Mouse (Mus musculus) hindbrain, embryonic 10.5 days (tissue): ENCODE data around the gene Epas1. TPM values are rescaled to one million over a fixed set of nuclear protein-coding genes. Genes with fewer than 3 reads are reported as not detected.

Source experiments
- DNase-seq: peaks from one replicate; pipeline ENCODE4 v3.0.0-alpha.2; 2017; ENCODE audit warnings: low spot score
- H3K27ac ChIP-seq: fragments of 300-500 bp; sonication (generic); 2 replicates; pipeline ENCODE4 v1.5.1; 2016; ENCODE audit warnings: mild to moderate bottlenecking, moderate library complexity
- H3K27me3 ChIP-seq: fragments of 300-500 bp; sonication (generic); 2 replicates; pipeline ENCODE4 v1.6.1; 2016; ENCODE audit warnings: mild to moderate bottlenecking; ENCODE audit not compliant: poor library complexity, insufficient read depth, severe bottlenecking
- H3K36me3 ChIP-seq: fragments of 300-500 bp; sonication (generic); 2 replicates; pipeline ENCODE4 v1.6.1; 2016; ENCODE audit warnings: mild to moderate bottlenecking, moderate library complexity
- H3K4me1 ChIP-seq: fragments of 300-500 bp; sonication (generic); replicated peaks from 2 replicates; pipeline ENCODE4 v1.6.1; 2016; ENCODE audit warnings: mild to moderate bottlenecking
- H3K4me3 ChIP-seq: fragments of 300-500 bp; sonication (generic); 2 replicates; pipeline ENCODE4 v1.5.1; 2016; ENCODE audit warnings: mild to moderate bottlenecking, moderate library complexity
- H3K9me3 ChIP-seq: fragments of 300-500 bp; sonication (generic); 2 replicates; pipeline ENCODE4 v1.6.1; 2016; ENCODE audit warnings: mild to moderate bottlenecking, moderate library complexity
- WGBS: fragments of 180-500 bp; shearing (Covaris S2); methylation state at CpG from one replicate; pipeline ENCODE4 v1.1.7; 2016; 5-methylcytosine and 5-hydroxymethylcytosine counted together
- polyA plus RNA-seq: library from polyadenylated mRNA; unstranded; fragments of >200 nt; fragmentation: Nextera tagmentation; extraction: Ambion mirVana; gene quantifications from 2 replicates; pipeline ENCODE4 v1.2.1, GENCODE M21; 2016

Gene Epas1
- polyA plus RNA-seq, 1 experiment from 2014 or later: 2.9 TPM

DNA sequence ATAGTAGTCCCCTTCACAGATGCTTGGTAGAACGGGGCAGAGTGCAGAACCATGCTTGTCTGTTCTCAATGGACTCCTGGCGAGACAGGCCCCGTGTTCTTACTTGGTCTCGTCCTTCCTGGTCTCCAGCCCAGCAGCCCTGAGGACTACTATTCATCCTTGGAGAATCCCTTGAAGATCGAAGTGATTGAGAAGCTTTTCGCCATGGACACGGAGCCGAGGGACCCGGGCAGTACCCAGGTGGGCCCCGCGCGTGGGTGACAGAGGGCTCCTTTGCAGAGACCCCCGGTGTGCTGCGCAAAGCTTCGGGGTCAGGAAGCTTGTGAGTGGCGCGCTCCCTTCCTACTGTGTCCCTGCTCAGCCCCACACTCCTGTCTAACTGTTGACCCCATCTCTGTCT is 72.9 kb downstream of the Epas1 start:
- 90% methylated on average over 17 of the region's 17 CpGs for WGBS
- no peak overlapping the region for H3K27ac ChIP-seq

DNA sequence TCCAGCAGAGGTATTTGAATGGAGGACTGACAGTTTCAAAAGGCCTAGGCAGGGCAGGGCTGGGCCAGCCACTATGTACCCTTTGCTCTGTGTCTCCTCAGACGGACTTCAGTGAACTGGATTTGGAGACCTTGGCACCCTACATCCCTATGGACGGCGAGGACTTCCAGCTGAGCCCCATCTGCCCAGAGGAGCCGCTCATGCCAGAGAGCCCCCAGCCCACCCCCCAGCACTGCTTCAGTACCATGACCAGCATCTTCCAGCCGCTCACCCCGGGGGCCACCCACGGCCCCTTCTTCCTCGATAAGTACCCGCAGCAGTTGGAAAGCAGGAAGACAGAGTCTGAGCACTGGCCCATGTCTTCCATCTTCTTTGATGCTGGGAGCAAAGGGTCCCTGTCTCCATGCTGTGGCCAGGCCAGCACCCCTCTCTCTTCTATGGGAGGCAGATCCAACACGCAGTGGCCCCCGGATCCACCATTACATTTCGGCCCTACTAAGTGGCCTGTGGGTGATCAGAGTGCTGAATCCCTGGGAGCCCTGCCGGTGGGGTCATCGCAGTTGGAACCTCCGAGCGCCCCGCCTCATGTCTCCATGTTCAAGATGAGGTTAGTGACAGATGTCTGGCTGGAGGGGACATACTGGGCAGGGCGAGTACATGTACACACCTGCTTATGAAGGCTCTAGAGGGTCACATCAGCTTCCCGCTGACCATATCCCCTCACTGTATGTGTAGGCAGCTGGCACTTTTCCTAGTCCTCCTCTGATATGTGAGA is 74.1 kb downstream of the Epas1 start:
- Histone ChIP-seq H3K36me3 (no peaks in the 10 kb centered on the region), H3K9me3 (no peaks in the 10 kb centered on the region), H3K27ac (no peak overlapping the region), H3K27me3 (0 out of 2 replicates have a peak, but pooled peaks cover 2% of the 10 kb centered on the region), H3K4me1 (no peaks in the 10 kb centered on the region), H3K4me3 (no peak overlapping the region)
- 92% methylated on average over 19 of the region's 19 CpGs for WGBS
- no peak for DNase-seq

More for the DNA sequence above, 72.9 kb downstream of the Epas1 start:
- 0 out of 2 replicates have a peak, but pooled peaks cover 2% of the 10 kb centered on the region for H3K27me3 ChIP-seq
- H3K4me1 ChIP-seq: no peaks in the 10 kb centered on the region
- H3K4me3 ChIP-seq: no peak overlapping the region
- no peaks in the 10 kb centered on the region for H3K9me3 ChIP-seq
- H3K36me3 ChIP-seq: no peaks in the 10 kb centered on the region
- no peak for DNase-seq

DNA sequence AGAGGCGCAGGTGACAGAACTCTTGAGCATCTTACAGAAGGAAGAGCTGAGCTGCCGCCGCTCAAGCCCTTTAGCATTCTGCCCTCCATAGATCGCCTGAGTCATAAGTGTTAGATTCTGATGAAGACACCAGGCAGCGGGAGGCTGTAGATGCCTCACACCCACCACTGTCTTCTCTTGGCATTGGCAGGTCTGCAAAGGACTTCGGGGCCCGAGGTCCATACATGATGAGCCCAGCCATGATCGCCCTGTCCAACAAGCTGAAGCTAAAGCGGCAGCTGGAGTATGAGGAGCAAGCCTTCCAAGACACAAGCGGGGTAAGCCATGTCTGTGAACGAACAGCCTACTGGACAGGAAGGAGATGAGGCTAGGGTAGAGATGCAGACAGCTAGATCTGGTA is 75.0 kb downstream of the Epas1 start:
- no peaks in the 10 kb centered on the region for H3K4me1 ChIP-seq
- no peaks in the 10 kb centered on the region for H3K36me3 ChIP-seq
- WGBS: 96% methylated on average over 11 of the region's 11 CpGs
- H3K4me3 ChIP-seq: no peak overlapping the region
- DNase-seq: no peak
- H3K27me3 ChIP-seq: 0 out of 2 replicates have a peak, but pooled peaks cover 2% of the 10 kb centered on the region
- H3K9me3 ChIP-seq: no peaks in the 10 kb centered on the region
- no peak overlapping the region for H3K27ac ChIP-seq

DNA sequence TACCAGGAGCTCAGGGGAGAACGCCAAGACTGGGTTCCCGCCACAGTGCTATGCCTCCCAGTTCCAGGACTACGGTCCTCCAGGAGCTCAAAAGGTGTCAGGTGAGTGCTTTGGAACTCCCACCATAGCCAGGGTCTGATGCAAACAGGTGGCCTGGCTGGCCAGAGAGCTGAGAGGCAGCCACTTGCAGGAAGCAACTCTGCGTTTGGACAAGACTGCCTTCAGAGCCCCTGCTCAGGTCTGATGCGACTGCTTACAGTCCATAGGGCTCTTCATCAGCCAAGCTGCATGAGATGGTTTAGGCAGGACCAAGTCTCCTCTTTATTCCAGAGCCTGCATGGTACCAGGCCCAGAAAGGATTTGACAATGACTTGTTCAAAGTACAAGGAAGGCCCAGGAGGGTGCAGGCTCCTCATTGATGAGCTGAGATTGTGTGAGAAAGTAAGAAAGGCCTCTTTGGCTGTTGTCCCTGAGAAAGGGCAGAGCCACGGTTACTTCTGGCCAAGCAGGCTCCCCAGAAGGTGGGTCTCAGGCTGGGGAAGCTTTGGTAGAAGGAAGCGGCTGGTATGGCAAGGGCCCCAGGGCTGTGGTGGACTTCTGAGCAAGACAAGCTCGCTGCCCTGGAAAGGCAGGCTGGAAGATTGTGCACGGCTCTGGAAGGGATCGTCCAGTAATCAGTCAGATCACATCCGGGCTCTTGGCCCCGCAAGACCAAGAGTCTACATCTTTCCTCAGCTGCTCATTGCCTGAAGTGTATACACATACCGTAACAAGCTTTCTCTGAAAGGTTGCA is 76.1 kb downstream of the Epas1 start:
- H3K9me3 ChIP-seq: no peaks in the 10 kb centered on the region
- H3K27me3 ChIP-seq: 0 out of 2 replicates have a peak, but pooled peaks cover 2% of the 10 kb centered on the region
- no peak overlapping the region for H3K27ac ChIP-seq
- H3K4me1 ChIP-seq: no peaks in the 10 kb centered on the region
- H3K4me3 ChIP-seq: no peak overlapping the region
- DNase-seq: no peak
- WGBS: 89% methylated on average over 13 of the region's 13 CpGs
- H3K36me3 ChIP-seq: no peaks in the 10 kb centered on the region

DNA sequence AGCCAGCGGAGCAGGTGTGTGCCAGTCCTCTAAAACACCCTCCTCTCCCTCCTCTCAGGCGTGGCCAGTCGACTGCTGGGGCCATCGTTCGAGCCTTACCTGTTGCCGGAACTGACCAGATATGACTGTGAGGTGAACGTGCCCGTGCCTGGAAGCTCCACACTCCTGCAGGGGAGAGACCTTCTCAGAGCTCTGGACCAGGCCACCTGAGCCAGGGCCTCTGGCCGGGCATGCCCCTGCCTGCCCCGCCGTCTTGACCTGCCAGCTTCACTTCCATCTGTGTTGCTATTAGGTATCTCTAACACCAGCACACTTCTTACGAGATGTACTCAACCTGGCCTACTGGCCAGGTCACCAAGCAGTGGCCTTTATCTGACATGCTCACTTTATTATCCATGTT is 77.4 kb downstream of the Epas1 start:
- no peaks in the 10 kb centered on the region for H3K4me1 ChIP-seq
- H3K9me3 ChIP-seq: no peaks in the 10 kb centered on the region
- DNase-seq: no peak
- 92% methylated on average over 12 of the region's 12 CpGs for WGBS
- 0 out of 2 replicates have a peak, but pooled peaks cover 2% of the 10 kb centered on the region for H3K27me3 ChIP-seq
- H3K27ac ChIP-seq: no peak overlapping the region
- H3K4me3 ChIP-seq: no peak overlapping the region
- H3K36me3 ChIP-seq: no peaks in the 10 kb centered on the region

DNA sequence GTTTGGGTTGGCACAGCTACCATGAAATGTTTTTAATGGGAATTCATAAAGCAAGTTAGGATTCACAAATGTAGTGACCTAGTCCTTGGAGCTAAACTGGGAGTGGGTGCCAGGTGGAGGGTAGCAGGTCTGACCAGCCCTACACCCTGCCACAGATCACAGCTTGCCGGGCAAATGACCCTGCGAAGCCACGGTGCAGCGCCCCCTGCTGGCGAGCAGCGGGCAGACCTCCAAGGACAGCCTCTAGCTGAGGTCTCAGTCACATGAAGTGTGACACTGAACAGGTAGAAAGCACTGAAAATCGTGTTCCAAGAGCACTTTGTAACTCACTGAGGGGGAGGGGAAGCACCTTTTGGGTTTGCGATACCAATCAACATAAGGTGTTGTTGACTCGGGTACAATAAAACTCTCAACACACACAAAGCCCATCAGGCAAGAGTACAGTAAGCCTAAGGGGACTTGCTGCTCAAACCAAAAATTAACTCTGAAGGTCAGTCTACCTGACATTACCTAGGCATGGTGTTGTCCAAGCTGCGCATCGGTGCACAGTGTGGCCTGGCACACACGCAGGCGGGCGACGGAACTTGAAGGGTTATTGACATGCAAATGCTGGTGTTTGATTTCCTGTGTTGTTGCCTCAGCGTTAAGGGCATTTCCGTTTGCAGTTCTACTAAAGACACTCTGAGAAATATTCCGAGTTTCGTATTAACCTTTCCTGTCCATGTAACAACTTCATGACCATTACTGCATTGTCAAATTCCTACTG is 79.2 kb downstream of the Epas1 start:
- Histone ChIP-seq H3K27ac (no peak overlapping the region), H3K36me3 (no peaks in the 10 kb centered on the region), H3K9me3 (no peaks in the 10 kb centered on the region), H3K27me3 (0 out of 2 replicates have a peak, but pooled peaks cover 2% of the 10 kb centered on the region), H3K4me3 (no peak overlapping the region), H3K4me1 (no peaks in the 10 kb centered on the region)
- WGBS: 68% methylated on average over 19 of the region's 19 CpGs
- DNase-seq: peak; percentile 33

DNA sequence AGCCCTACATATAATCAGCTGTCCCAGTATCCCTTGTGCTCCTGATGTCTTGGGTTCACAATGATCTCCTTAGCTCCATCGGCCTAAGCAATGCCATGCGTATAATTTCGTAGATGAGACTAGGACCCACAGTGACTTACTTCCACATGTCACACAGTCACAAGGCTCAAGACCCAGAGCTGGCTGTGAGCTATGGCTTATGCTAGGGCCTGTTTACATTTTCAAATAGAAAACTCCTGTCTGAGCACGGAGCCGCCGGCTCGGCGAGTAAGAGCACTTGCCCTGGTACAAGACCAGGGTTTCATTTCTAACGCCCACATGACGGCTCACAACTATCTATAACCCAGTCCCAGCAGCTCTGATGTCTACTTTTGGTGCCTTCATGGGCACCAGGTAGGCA is 80.4 kb downstream of the Epas1 start:
- no peaks in the 10 kb centered on the region for H3K9me3 ChIP-seq
- WGBS: 94% methylated on average over 10 of the region's 10 CpGs

DNA sequence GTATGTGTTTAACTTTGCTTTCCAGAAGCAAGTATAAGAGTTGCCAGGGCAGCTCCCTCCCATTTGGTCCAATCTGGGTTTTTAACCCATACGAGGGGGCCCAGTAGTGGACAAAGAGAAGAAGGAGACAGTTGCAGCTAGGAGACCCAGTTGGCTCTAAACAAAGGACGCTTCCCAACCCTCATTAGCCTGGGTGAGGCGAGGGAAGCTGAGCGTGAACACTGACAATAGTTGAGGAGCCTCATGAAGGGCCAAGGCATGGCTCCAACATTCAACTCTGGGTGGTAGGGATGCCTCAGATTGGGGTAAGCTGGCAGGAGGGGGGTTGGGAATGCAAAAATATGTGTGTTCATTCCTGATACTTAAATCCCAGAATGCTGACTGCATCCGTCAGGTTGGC is 85.8 kb downstream of the Epas1 start:
- H3K36me3 ChIP-seq: no peaks in the 10 kb centered on the region
- no peaks in the 10 kb centered on the region for H3K4me1 ChIP-seq
- no peak overlapping the region for H3K4me3 ChIP-seq
- no peak for DNase-seq
- no peak overlapping the region for H3K27ac ChIP-seq
- no peaks in the 10 kb centered on the region for H3K27me3 ChIP-seq
- WGBS: 74% methylated on average over 5 of the region's 5 CpGs
- no peaks in the 10 kb centered on the region for H3K9me3 ChIP-seq

More for the DNA sequence above, 80.4 kb downstream of the Epas1 start:
- H3K4me1 ChIP-seq: no peaks in the 10 kb centered on the region
- 0 out of 2 replicates have a peak, but pooled peaks cover 2% of the 10 kb centered on the region for H3K27me3 ChIP-seq
- no peak overlapping the region for H3K27ac ChIP-seq
- DNase-seq: no peak
- no peaks in the 10 kb centered on the region for H3K36me3 ChIP-seq
- no peak overlapping the region for H3K4me3 ChIP-seq

DNA sequence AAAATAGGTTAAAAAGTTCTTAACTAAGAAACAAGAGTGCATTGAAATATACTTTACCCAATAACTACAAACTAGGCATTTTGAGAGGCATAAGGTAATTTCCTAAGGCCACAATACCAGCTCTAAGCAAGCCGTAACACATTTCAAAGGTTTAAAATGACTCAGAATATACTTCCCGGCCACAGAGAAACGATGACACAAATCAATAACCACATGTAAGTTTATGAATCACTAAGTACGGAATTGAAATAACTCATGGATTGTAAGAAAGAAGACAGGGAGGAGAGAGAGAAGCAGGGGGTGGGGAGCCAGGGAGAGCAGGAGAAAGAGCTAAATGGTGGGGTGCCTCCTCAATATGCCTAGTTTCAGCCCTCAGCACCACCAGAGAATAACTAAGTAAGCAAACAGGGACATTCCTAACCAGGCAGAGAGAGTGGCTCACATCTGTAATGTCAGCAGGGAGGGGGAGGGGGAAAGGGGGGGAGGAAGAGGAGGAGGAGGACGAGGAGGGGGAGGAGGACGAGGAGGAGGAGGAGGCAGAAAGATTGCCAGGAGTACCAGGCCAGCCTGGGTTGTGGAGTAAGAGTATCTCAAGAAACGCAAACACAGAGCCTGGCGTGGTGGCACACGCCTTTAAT is 97.3 kb downstream of the Epas1 start:
- H3K4me3 ChIP-seq: no peak overlapping the region
- H3K27ac ChIP-seq: no peak overlapping the region
- 74% methylated on average over 9 of the region's 9 CpGs for WGBS
- H3K27me3 ChIP-seq: no peaks in the 10 kb centered on the region
- no peaks in the 10 kb centered on the region for H3K9me3 ChIP-seq
- no peaks in the 10 kb centered on the region for H3K36me3 ChIP-seq
- DNase-seq: no peak
- H3K4me1 ChIP-seq: peaks cover 11% of the 10 kb centered on the region; the same call in 1 of the 2 replicates

DNA sequence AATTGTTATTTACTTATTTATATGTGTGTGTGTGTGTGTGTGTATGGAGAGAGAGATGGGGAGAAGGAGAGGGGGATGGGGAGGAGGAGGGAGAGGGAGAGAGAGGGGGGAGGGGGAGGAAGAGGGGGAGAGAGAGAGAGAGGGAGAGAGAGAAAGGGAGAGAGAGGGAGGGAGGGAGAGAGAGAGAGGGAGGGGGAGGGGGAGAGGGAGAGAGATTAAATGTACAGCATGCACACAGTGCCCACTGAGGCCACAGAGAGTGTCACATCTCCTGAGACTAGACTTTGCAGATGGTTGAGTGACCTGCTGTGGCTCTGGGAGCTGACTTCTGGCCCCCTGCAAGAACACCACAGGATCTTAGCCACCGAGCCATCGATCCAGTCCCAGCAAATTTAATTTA is 98.3 kb downstream of the Epas1 start:
- Histone ChIP-seq H3K27ac (no peak overlapping the region), H3K4me3 (no peak overlapping the region)

DNA sequence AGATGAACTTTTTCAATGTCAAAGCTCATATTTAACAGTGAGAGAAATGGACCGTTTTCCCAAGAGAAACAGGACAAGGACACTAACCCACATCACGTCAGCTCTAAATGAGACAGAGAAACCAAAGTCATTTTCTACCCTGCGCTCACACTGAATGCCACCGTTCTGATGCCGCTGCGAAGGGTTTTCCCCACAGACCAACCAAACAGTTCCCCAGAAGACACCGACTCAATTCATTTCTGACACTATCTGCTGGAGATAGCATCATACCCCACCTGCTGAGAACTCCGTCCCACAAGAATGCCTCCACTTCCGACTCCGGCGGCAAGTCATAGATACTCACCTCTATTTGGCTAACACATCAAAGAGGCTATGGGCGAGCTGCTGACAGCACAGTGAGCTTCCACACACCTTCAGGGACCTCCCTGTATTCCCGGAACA is 99.1 kb downstream of the Epas1 start:
- no peak overlapping the region for H3K4me3 ChIP-seq
- no peaks in the 10 kb centered on the region for H3K27me3 ChIP-seq
- H3K36me3 ChIP-seq: no peaks in the 10 kb centered on the region
- WGBS: 74% methylated on average over 13 of the region's 13 CpGs
- H3K27ac ChIP-seq: no peak overlapping the region
- H3K9me3 ChIP-seq: no peaks in the 10 kb centered on the region
- H3K4me1 ChIP-seq: peaks cover 11% of the 10 kb centered on the region; the same call in 1 of the 2 replicates
- no peak for DNase-seq

More for the DNA sequence above, 98.3 kb downstream of the Epas1 start:
- Histone ChIP-seq H3K27me3 (no peaks in the 10 kb centered on the region), H3K4me1 (peaks cover 11% of the 10 kb centered on the region; the same call in 1 of the 2 replicates), H3K36me3 (no peaks in the 10 kb centered on the region), H3K9me3 (no peaks in the 10 kb centered on the region)
- no peak for DNase-seq
- 58% methylated on average over 2 of the region's 2 CpGs for WGBS

DNA sequence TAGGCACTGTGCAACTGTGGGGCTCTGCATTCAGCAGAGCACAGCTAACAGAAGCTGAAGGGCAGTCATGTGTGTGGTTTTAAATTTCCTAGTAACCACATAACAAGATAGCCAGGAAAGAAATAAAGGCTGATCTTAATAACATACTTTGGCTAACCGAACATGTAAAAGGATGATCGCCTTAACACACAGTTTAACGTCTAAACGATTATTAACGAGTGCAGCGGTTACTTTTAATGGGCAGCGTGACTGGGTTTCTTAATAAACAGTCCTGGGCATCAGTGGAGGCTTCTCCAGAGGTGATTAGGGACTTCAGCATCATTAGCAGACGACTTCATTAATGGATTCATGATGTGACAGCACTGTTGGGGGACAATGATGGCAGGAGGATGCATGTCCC is 117.1 kb downstream of the Epas1 start:
- 85% methylated on average over 8 of the region's 8 CpGs for WGBS
- DNase-seq: no peak
- Histone ChIP-seq H3K4me1 (no peaks in the 10 kb centered on the region), H3K27me3 (0 out of 2 replicates have a peak, but pooled peaks cover 4% of the 10 kb centered on the region), H3K36me3 (no peaks in the 10 kb centered on the region), H3K9me3 (no peaks in the 10 kb centered on the region), H3K4me3 (no peak overlapping the region), H3K27ac (no peak overlapping the region)
